Mouse (Mus musculus): Measurements from ENCODE around the gene Tgif2lx2. TPM values are rescaled to one million over a fixed set of nuclear protein-coding genes. Genes with fewer than 3 reads are reported as not detected.
"Not testable (repeated sequence)": the region's sequence is repeated elsewhere in the genome, so short reads cannot be mapped to it uniquely, and the experiment has no call there.

Gene Tgif2lx2
- not detected in 2 replicates for polyA plus RNA-seq (2015; fragmentation: Nextera tagmentation; extraction: Ambion mirVana)

DNA sequence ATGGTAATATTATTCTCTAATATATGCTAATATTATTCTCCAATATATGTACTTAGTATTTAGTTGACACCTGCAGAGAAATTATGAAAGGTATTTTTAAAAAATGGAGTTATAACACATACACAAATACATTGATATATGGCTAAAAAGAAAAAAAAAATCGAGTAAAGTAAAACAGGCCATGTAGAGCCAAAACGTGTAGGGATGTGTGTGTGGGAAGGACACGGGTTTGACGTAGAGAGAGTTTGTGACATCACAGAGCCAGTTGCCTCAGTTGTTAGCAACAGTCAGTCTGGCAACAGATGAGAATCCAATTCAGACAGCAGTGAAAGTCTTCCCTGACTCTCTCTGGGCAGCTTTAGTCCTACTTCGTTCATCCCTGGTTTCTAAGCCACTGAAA lies at the start of gene Tgif2lx2:
TSS of gene Tgif2lx2 (plus strand) at position 301 of the 400 bp plus-strand sequence.
- H3K4me3 ChIP-seq; H3K27ac ChIP-seq (replicated peaks); H3K9me3 ChIP-seq; H3K36me3 ChIP-seq; H3K27me3 ChIP-seq; H3K4me1 ChIP-seq (replicated peaks); H3K9ac ChIP-seq; ATAC-seq (ENCODE audit: low read depth); H3K4me2 ChIP-seq: not testable (repeated sequence)
- WGBS: no CpG with 5 or more reads among the region's 5 CpGs

Other genes starting within 250 kb of the Tgif2lx2 start
- not detected in 2 replicates for gene Tgif2lx1, start 53.5 kb downstream of the Tgif2lx2 start, polyA plus RNA-seq (2015; fragmentation: Nextera tagmentation; extraction: Ambion mirVana)

Measured in neural tube, embryonic 13.5 days (tissue).